Mouse (Mus musculus): ENCODE measurements at regions not wholly inside any gene's neighbourhood (a gene's known extent, or its start where the extent isn't known, plus 50 kb on each side); places are given as distances from the start of the nearest gene placed in this dataset.
"Not testable (repeated sequence)": the region's sequence is repeated elsewhere in the genome, so short reads cannot be mapped to it uniquely, and the experiment has no call there.

DNA sequence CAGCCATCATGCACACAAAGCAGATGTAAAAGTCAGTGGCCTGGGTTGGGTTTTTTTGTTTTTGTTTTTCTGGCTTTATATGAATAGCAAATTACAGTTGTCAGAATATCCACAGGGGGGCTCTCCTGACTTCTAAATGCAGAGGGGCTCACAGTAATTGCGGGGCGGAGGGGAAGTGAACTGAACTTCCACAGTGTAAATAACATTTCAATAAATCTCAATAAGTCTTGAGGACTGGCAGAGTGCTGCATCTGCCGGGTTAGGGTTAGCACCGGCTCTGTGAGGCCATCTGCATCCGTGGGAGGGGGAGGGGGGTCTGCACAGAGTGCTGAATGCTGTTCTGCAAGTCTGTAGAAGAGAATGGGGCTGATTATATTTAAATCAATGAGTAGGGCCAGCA lies 50.3 kb upstream of the Arl4c start:
- DNase-seq: no peak

DNA sequence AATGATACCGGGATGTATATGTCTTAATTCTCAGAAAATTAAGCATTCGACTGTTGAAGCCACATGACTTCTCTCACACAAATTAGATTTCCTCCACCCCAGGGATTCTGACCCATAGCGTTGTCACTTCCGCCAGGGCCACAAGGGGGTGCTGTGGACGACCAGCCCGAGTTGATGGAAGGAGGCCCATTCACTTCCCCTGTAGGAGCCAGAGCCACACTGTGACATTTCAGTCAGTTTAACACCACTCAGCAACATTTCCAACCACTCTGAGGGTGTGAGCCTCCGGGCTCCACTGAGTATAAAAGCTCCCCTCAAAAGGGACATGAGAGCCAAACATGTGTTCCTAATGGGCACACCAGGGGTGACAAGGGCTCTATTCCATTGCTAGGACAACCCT lies 54.6 kb upstream of the Arl4c start:
- DNase-seq: peak; percentile 35 to 73

DNA sequence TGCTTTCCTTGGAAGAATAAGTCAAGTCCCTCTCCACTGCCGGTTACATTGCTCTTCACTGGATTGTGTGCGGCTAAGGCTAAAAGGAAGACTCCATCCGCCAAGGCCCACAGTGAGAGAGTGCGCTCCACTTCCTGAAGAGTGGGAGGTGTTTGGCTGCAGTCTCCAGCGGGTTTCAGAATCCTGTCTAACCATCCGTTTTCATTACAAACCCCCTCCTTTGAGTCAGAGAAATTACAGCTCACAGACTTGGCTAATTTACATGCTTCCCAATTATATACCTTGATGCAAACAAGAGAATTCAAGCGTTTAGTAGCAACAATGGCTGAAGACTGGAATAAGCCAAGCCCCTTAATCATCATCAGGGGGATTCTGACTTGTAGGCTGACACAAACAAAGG lies 55.1 kb upstream of the Arl4c start:
- DNase-seq: peak; percentile 38 to 40

DNA sequence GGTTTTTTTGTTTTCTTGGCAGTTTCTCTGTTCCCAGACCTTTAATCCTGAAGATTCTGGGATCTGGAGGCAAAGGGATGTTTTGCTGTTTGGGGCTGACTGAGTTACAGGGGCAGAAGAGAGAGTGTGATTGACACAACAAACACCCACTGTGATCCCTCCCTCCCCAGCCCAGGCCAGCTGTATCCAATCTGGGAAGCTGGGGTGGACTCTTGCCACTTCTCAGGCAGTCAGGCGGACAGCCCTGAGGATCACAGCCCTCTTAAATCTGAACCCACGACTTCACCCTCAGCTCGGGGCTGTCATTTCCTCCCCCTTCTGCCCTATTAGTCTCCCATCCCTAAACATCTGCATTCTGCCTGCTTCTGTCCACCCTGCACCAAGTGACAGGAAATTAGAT lies 55.7 kb upstream of the Arl4c start:
- DNase-seq: peak; percentile 15 to 41

DNA sequence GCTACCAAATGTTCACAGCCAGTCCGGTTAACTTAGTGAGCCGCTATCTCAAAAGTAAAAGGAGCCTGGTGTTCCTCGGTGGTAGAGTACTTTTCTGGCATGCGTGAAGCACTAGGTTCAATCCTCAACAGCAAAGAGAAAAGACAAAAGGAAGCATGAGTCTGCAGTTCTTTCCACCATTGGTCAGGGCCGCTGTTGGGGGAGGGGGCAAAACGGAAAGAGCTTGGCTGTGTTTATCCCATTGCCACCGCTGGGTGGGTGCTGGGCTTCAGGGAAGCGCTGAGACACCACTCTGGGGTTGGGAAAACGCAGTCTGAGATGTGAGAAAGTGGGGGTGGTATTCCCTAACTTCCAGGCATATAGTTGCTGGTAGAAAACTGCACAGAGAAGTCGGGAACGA lies 58.6 kb upstream of the Arl4c start:
- DNase-seq: no peak

DNA sequence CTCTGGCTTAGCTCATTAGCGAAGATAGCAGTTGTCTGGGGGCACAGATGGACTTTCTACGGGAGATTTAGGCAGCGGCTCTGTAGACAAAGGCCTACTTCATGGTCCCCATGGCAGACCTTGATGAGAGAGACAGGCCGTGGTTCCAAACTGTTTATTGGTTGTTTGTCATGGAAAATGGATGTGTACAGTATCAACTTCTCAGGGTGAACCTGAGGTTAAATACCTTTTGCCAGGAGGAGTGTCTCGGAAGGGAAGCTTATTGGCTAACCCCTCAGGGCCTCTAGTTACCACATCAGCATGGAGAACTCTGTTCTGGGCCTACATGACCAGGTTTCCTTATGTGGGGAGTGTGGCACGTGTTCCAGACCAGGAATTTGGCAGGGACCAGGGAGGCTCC lies 59.1 kb upstream of the Arl4c start:
- no peak for DNase-seq

DNA sequence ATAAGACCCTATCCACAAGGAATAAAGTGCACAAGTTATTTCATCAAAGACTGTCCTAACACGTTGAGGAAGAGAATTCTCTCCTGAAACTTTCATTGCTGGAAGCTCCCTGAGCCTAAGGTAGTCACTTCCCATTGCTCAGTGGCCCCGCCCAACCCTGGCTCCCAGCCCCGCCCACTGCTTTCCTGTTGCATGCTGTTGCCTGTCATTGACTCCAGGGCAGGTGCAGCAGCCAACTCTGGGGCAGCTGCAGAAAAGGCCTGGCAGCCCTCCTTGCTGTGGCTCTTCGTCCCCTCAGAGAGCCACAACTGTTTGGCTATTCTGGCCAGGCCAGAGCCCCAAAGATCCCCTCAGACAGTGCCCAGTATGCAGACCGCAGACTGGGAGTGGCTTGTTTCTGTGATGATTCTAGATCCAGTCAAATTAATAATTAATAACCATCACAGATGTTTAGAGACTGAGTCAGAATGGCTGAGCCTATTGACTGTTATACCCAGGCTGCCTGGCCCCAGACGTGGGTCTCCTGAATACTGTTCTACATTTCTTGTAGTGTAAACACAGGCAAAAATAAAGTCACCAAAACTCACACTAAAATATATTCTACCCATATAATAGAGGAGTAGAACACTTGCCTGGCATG lies 61.8 kb upstream of the Arl4c start:
- DNase-seq: no peak

DNA sequence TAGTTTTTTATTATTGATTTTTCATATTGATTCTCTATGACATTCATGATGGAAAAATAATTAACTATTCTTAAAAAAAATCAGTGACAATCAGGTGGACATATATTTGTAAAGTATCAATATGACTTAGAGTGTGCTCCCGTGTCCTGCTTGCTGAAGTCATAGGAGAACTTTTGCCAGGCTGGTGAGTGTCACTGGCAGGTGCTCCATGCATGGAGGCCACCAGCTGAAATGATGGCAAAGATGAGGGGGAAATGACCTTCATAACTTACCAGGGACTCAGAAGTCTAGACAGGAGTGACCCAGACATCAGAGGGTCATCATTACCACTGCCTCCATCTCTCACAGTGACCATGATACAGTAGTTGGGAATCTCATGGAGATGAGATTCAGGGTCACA lies 62.5 kb upstream of the Arl4c start:
- no peak for DNase-seq

DNA sequence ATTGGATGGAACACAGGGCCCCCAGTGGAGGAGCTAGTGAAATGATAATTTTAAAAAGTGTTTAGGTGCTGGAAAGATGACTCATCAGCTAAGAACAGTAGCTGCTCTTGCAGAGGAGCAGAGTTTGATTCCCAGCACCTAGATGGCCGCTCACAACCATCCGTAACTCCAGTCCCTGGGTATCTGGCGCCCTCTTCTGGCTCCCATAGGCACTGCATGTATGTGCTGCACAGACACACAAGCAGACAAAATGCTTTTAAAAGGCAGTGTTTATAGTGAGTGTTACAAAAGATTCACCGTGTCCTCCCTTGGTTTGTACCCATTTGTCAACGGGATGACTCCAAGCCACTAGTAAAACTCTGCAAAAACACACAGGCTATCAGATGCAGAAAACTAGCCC lies 75.0 kb upstream of the Arl4c start:
- no peak for DNase-seq

DNA sequence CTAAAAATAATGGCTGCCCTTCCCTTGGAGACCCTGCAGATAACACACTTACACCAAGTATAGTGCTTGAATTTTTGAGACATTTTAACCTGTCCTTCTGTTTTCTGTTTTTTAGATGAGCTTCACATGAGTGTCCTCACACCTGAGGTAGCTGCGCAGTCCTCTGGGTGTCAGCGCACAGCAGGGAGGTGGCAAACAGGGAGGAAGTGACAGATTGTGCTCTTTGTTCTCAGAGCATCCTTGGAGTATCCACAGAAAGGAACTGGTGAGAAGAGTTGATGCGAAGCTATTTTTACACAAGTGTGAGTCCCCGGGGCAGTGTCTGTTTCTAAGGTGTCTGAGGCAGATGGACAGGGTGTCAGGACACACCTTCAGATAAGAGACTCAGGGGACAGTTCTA lies 78.2 kb upstream of the Arl4c start:
- no peak for DNase-seq

DNA sequence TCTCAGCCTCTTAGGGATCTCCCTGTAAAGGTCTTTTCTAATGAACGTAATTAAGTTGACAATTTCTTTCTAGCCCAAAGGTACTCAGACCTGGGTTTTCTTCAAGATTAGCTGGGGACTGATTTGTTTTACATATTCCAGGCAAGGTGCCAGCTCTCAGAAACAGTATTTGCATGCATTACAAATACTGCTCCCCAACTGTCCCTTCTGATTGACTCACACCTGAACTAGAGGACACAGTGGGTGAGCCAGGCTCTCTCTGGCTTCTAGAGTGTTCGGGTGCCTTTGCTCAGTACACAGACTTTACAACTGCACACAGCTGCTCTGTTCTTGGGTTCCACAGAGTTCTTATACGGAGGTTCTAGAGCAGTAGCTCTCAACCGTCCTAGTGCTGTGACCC lies 81.1 kb upstream of the Arl4c start:
- DNase-seq: no peak

DNA sequence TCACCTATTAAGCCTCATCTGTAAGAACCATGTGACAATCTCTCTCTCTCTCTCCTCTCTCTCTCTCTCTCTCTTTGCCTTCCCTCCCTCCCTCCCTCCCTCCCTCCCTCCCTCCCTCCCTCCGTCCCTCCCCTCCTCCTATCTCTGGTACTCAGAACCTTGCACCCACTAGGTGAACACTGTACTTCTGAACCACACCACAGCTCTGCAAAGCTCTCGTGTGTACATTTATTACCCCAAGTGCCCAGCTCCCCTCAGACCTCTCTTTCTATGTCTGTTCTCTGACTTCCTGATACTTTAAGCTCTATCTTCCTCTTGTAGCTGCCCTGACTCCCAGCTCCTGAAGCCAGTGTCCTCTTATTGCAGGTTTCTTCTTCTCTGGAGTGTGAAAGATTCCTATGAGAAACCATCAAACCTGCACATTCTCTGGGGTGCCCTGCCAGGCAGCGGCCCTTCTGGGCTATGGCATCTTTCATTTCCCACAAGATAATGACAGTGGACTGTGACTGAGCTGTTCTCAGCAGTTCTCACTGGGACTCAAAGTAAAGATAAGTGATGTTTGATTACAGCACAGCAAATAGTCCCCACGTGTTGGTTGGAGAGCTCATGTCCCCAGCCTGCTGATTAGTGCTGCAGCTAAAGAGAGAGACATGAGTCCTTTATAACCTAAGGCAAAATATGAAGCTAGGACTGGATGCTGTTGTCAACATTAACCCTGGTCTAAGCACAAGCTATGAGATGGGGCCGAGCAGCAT lies 83.0 kb upstream of the Arl4c start:
- DNase-seq: no peak

DNA sequence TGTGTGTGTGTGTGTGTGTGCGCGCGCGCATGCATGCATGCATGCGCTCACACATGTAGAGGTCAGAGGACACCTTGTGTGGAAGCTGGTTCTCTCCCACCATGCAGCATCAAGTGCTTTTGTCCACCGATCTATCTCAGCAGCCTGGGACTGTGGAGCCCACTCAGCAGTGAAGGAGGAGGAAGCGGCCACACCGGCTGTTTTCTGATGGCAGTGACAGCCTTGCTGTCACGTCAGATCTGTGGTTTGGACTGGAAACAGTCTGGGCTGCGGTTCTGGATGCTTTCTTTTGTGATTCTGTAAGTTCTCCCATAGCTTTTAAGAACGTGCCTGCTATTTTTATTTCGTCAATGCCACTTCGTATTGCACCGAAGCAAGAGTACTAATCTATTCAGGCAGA lies 84.0 kb upstream of the Arl4c start:
- no peak for DNase-seq

DNA sequence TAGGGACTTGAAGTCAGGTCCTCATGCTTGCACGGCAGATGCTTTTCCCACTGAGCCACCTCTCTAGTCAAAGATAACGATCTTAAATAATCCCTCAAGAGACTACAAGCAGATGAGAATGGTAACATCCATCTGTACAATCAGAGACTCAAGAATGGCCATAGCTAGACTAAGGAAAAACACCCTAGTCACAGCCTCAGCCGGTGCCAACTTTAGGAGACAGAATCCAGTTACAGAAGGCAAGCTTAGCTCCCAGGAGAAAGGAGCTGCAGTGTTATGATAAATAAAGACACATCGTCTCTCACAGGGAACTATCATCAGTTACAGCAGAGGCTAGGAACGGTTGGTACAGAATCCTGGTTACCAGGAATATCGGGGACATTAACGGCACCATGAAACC lies 88.7 kb upstream of the Arl4c start:
- no peak for DNase-seq

DNA sequence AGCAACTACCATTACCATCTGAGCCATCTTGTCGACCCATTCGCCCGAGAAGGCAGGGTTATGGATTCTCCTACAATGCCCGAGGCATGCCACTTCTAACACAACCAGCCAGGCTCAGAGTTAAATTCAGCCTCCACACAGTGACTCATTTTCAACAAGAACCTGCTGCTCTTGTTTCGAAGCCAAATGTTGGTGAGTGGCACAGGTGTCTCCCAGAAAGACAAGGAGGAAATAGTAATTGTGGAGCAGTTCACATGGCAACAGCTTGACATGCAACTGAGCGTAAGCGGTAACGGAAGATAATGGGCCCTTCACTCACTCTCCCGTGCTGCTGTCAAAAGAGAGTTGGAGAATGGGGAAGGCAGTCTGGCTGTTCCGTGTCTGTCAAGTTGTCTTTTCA lies 92.9 kb upstream of the Arl4c start:
- no peak for DNase-seq

DNA sequence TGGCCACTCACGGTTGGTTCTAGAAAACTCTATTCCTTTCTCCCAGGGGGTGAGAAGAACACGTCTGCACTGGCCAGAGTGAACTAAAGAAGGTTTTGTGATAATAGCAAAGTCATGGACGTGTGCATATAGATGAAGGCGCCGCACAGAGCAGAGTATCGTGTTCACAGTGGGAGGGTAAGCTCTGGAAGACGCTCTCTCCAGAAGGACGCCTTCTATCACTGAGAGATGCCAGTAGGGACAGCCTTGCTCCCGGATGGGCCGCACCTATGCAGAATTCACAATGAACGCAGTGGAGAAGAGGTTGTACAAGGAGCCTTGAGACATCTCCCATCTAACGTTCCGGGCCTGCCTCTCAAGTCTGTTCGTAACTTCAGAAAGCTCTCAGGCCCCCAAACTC lies 96.5 kb upstream of the Arl4c start:
- no peak for DNase-seq

DNA sequence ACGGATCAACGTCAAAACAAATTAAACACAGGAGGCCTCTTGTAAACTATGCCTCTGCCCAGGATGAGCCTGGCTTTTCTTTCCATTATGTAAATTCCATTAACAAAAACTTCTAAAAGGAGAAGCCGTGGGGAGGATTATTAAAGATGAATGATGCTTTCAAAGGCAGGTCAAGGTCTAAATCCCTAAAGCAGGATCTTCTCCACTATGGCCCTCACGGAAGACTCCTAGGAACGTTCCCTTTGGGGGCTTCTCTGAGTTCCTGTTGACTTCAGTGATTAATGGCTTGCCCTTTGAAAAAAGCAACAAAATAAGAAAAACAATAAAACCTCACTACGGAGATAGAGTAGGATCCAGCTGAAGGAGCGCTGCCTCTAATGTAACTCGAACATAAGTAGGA lies 96.9 kb upstream of the Arl4c start:
- DNase-seq: no peak

DNA sequence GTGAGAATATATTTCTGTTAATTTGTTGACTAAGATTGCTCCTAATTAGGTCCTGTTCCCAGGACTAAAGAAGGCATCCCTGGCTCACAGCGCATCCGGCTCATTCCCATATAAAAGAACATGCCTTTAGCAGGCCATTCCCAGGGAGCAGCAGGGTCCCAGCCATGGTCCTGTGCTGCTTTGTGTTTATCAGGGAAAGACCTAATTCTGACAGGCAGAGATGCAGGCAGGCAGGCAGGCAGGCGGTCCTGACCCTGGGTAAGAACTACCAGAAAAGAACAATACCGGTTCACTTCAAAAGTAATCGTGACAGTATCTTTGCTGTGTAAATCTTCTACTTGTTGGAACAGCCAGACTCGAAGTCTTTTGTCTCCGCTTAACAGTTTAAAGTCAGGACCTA lies 97.3 kb upstream of the Arl4c start:
- no peak for DNase-seq

DNA sequence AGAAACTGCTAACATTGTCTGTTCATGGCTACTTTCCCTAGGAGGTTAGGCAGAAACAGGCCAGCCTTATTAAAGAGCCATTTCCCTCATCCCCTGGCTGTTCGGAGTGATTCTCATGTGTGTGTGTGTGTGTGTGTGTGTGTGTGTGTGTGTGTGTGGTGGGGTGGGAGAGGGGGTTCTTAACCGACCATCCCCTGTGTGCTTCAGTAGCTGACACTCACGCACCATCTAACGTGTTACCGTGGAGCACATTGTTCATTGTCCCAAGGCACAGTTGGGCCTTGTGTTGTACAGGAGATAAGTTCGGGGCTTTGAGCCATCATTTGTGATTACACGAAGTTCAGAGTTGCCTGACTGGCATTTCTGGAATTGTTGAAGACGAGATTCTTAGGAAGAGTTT lies 97.8 kb upstream of the Arl4c start:
- DNase-seq: no peak

DNA sequence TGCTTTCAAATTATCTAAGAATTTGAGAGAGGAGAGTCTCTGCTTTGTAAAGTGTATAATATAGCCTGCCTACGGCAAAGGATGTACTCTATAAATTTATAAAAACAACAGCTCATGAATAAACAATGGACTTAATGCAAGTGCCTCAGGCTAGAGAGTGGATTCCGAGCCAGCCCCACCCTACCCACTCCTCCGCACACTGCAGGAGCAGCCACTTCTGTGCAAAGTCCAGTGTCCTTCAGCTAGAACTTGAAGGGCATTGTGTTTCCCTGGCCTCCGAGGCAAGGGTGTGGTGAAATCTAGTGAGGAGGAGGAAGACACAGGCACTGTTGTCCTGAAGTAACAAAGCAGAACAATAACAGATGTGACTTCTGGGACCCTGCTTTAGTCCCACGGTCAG lies 98.4 kb upstream of the Arl4c start:
- peak in 1 of 2 experiments; percentile 1 for DNase-seq

DNA sequence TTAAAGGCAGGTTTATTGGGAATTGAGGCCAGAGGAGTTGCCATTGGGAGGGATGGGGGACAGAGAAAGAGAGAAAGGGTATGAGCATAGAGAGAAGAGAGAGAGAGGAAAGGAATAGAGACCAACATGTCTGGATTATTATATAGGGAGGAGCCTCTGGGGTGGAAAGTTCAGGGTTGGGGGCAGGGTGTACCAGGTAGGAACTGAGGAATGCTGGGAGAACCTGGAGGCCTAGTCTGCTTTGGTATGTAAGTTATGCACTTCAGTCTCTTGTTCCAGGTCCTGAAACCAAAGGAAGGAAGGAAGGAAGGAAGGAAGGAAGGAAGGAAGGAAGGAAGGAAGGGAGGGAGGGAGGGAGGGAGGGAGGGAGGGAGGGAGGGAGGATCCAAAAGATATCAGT lies 99.1 kb upstream of the Arl4c start:
- not testable (repeated sequence) for DNase-seq

DNA sequence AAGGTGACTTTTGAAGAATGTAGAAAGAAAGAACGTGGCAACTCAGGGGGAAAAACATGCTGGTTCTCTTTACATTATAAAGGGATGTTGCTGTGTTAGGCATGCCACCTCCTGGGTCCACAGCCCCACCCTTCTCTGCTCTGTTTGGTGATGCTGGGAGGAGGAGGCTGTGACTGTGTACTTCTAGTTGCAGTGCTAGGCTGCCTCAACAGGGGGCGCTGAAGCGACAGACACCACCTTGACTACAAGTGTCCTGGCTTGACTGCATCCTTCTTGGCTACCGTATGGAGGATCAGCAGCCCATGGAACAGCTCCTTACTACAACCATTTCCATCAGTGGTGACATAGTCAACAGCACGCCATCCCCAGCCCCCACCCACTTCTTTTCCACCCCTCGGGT lies 104.9 kb upstream of the Arl4c start:
- DNase-seq: peak; percentile 10 to 31

DNA sequence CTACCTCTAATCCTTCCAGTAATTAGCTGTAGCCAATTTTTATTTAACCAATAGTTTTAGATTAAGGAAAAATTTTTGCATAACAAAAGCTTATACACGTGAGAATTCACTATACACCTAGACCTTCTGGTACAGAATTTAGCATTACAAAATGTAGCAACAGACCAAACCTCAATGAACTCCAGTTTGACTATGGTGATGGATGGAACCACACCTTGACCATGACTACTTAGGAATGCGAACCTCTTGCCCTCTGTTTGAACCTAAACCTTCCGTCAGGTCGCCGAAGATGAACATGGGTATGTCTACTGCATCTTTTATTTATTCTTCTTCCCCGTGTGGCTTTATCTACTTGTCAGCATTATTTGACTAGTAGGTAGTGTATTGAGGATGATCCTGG lies 105.9 kb upstream of the Arl4c start:
- DNase-seq: no peak

DNA sequence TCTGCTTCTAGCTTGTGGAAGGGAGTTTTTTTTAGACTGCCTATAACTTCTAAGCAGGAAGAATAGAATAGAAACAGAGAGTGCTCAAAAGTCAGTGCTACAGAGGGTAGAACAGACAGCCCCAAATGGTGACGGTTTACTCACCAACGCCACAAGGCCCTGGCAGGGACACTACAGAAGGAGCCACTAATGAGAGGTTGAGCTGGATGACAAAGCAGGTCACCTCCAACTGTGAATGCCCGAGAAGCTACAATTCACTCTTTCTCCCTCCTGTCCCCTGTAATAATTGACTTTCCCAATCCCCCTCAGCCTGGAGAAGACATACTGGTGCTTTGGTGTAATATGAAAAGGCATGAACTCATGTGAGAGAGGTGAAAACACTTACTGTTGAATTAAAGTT lies 106.5 kb upstream of the Arl4c start:
- no peak for DNase-seq

DNA sequence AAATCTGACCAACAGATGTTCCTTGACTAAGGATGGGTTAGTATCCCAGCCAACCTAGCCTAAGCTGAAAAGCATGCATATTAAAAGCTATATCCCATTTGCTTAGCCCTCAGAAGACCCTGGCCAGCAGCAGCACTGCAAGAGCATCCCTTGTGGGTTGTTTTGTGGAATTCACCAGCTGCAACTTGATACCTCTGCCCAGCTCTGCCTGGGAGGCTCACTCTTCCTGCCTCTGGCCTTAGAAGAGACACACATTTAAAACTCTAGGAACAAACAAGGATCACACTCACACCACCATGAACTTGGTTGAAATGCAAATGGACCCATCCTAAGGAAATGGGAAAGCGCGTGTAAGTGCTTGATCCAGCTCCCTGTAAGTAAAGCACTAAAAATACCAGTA lies 107.7 kb upstream of the Arl4c start:
- DNase-seq: no peak
